Mouse (Mus musculus) testis, adult 2 months (tissue): ENCODE measurements at regions not wholly inside any gene's neighbourhood (a gene's known extent, or its start where the extent isn't known, plus 50 kb on each side); places are given as distances from the start of the nearest gene placed in this dataset.

Experiments
- CTCF ChIP-seq: fragments of 200-500 bp; IDR thresholded peaks from 2 replicates; pipeline ENCODE4 v1.5.1; 2012; ENCODE audit warnings: low read depth, mild to moderate bottlenecking, inconsistent platforms, low read length, moderate library complexity; ENCODE audit not compliant: control insufficient read depth, insufficient read depth, insufficient replicate concordance
- POLR2A ChIP-seq: fragments of 200-500 bp; IDR thresholded peaks from 2 replicates; pipeline ENCODE4 v1.6.1; 2012; ENCODE audit warnings: low read depth, mild to moderate bottlenecking, inconsistent platforms, low read length, moderate library complexity; ENCODE audit not compliant: control insufficient read depth

DNA sequence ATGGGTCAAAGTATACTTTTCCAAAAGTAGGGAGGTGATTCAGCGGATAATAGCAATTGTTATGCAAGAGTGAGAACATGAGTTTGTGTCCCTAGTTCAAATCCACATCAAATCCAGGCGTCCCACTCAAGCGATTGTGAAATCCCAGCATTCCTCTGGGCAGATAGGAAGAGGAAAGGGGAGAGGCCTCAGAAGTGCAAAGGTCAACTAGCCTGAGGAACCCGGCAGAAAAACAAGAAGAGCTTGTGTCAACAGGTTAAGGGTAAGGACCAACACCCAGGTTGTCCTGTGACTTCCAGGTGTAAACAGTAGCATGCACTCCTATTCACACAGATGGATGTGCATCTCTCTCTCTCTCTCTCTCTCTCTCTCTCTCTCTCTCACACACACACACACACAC is 127.5 kb downstream of the Rybp start:
- TF ChIP-seq CTCF (no peak), POLR2A (no peak)
